Mouse (Mus musculus): ENCODE data around the gene Tgfbr3.

Gene Tgfbr3

DNA sequence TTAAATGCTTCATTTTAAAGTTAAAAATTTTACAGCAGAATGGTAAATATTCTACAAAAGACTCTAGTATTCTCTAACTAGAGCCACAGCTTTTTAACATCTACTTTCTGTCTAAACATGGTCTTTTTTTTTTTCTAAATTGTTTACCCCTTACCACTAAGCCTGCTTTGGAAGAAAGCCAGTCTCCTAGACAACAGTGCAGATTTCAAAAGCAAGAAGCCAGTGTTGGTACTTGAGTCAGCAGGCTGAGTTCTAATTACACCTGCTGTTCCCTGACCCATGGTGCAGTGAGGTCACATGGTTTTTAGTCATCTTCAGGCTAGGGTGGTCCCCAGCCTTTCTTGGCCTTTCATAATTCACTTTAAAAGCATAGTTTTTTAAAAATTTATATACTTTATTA, 115.2 kb downstream of the Tgfbr3 start:
- DNase-seq (ENCODE audit: low spot score in 2 of 2), result no peak

DNA sequence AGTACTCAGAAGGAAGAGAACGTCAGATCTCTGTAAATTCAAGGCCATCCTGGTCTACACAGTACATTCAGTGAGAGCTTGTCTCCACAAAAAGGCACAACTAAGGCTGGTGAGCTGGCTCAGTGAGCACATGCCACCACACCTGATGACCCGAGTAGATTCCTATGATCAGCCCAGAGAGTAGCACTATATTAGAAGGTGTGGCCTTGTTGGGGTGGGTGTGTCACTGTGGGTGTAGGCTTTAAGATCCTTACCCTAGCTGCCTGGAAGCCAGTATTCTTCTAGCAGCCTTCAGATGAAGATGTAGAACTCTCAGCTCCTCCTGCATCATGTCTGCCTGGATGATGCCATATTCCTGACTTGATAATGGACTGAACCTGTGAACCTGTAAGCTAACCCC, 115.9 kb downstream of the Tgfbr3 start:
- no peak for DNase-seq (ENCODE audit: low spot score in 2 of 2)

DNA sequence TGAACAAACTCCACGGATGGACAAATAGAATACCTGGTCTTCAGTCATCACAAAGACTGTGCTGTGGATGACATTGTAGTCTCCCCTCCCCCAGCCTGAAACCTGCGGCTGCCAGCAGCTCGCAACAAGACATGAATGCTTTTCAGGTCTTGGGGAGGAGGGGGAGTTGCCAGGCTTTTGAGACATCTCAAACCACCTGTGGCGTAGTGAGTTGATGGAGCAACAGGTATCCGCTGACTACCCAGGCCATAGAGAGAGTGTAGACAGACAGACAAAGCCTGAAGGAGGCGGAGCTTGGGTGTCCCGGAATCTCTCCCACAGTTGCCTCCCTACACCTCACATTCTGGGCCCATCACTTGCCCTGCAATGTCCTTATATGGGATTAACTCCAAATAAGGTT, 117.6 kb downstream of the Tgfbr3 start:
- no peak for DNase-seq (ENCODE audit: low spot score in 2 of 2)

DNA sequence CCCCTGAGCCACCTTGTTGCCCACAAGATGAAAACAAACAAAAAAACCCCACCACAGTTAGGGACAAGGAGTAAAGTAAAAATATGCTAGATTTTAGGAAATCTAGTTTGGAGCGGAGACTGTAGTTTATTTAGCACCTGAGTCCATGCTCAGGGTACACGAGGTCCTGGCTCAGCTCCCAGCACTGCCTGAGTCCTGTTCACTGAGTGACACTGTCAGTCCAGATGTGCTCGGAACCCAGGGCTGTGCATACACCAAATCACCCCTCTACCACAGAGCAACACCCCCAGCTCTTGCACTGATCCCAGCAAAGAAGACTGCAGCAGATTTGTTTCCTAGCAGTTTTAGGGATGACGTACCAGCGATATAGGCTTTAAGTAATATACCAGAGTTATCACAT, 119.6 kb downstream of the Tgfbr3 start:
- no peak for DNase-seq (ENCODE audit: low spot score in 2 of 2)

DNA sequence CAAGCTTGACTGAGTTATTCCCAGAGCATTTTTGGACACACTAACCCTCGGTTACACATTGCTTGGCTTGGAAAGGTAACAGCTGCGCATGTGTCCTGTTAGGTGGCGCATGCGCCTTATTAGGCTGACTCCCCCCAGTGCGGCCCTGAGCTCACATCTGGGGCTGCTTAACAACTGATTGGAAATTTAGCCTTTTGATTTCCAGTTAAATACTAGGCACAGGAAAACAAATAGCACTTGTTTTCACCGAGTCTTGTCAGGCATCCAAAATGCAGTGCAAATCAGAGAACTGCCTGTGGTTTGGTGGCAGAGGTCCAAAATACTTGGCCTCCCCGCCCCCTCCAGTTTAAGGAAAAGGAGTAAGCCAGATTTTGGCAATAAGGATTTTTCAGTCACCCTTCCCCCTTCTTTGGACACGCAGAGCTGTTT, 121.5 kb downstream of the Tgfbr3 start:
- DNase-seq (ENCODE audit: low spot score in 2 of 2), result no peak

DNA sequence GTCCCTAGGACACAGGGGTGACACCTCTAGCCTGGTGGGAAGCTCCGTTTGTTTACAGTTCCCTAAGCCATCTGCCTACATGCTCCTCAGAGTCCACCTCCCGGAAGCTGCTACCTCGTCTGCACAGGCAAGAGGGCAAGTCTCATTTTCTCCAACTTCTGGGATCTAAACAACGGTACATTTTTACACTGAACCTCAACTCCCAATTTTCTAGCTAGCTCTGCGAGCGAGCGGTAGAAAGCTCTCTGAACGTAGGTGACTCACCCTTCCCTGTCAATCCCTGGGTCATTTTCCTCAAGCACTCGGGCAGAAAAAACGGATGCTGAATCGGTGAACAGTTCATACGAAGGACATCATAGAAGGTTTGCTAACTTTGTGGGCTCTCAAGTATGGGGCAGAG, 122.1 kb downstream of the Tgfbr3 start:
- no peak for DNase-seq (ENCODE audit: low spot score in 2 of 2)

DNA sequence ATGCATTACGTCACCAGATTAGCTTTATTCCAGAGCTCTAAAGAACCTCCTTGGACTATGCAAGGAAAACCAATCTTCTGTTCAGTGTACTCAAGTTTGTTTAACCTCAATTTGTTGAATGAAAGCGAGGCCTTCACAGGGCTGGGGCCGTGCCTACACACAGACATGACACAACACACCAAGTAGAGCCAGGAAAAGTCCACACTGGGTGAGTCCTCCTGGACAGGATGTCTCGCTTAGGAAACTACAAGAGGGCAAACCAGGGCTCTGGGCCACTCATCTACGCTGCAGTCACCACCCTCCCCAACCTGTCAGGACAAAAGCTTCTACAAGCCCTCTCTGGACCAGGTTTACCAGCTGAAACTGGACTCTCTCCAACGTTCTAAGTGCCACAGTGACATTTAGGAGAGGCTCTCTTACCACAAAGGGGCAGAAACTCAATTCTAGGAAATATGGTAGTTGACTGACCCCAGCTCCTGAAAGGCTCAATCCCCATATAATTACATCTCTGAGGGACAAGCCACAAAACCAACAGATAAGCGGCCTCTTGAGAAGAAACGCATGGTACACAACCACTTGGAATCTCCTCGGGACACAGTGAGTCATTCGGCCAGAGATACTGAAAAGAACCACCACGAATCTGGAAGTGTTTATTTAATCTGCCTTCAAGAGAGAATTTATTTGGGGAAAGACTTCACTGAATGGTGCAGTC, 122.6 kb downstream of the Tgfbr3 start:
- no peak for DNase-seq (ENCODE audit: low spot score in 2 of 2)

DNA sequence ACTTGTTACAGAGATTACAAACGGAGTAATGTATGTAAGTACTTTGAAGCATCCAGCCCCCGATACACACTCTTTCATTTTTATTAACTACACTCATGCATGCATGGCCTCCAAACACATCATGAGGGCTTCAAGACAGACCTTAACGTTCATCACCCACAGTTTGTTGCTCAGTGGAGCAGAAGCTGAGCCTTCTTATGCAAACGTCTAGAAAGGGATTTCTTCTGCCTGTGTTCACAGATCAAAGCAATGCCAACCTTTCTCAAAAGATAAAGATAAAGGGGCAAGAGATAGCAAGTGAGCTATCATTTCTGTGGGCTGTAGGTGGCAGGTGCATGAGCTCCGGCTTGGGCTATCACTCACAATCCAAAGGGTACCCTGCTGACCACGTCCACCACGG, 123.7 kb downstream of the Tgfbr3 start:
- no peak for DNase-seq (ENCODE audit: low spot score in 2 of 2)

DNA sequence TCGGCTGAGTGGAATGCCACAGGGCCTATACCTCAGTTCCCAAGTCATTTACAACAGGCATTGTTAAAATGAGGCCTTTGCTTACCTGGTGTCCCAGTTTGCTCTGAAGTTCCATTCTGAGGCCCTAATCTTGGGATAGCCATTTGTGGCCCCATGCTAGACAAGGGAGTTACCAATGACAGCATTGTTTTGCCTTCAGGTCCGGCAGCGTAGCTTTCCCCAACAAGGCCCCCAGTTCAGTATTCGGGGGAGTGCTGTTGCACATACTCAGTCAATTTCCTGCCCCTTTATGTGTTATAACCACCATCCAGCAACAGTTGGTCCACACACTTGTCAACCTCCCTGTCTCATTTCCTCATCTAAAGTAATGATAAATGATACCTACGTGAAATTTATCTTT, 124.2 kb downstream of the Tgfbr3 start:
- no peak for DNase-seq (ENCODE audit: low spot score in 2 of 2)

DNA sequence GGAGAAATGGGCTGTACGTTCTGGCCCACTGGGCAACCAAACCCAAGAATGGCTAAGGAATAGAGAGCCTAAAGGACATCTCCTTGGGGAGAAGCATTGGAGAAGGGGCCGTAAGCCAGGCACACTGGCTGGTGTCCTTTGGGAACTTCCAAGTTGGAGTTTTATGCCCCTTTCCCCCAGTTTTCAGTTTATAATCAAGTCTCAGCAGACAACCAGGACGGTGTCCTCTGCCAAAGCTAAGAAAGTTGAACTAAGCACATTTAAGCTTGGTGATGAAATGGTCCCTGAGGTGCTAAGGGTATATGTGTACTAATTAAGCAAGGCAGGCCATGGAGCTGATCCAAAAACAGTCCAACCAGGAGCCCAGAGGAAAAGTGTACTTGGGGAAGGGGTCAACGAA, 124.6 kb downstream of the Tgfbr3 start:
- DNase-seq (ENCODE audit: low spot score in 2 of 2), result no peak

DNA sequence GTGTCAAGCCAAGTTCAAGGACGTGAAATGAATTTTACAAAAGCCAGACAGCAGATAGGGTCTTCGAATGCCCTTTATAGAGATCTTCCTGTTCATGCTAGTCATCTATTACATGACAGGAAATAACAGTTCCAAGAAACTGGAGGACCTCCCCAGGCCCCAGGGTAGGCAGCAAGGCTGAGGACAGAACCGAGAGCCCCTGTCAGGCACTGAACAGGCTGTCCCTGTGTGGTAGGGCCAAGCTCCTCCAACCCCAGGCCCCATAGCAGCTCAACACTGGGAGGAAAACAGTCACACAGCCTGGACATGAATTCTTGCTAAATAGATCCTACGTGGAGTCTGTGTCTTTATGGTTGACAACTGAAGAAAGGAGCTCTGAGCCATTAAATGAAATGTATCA, 125.3 kb downstream of the Tgfbr3 start:
- DNase-seq (ENCODE audit: low spot score in 2 of 2), result no peak

DNA sequence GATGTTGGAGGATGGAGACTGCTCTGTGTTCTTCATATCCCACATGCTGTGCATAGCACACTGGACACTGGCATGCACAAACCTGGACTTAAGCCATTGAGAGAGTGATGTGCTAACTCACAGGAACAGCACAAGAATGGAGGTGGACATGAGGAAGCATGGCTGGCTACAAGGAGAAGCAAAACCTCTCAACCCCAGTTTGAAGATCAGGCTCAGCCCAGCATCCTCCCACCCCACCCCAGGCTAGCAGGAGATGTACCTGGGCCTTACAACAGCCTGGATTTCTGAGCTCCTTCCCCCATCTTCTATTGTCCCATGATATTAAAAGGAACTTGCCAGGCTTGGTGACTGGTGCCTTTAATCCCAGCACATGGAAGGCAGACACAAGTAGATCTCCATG, 126.1 kb downstream of the Tgfbr3 start:
- DNase-seq (ENCODE audit: low spot score in 2 of 2), result no peak

DNA sequence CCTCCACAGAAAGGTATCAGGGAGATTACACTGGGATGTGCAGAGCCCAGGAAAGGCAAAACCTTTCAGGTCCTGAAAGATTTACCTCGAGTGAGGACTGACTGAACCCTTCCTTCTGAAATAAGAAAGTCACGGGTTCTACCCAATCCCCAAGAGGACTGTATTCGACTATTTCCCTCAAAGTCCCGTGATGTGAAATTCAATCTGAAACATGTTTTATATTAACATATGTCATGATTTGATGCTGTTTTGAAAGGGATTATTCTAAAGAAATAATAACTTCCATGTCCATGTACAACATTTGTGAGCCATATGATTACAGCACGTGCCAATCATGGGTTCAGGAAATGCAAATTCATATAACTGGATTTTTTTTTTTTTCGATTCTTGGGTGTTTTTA, 126.6 kb downstream of the Tgfbr3 start:
- DNase-seq (ENCODE audit: low spot score in 2 of 2), result no peak

DNA sequence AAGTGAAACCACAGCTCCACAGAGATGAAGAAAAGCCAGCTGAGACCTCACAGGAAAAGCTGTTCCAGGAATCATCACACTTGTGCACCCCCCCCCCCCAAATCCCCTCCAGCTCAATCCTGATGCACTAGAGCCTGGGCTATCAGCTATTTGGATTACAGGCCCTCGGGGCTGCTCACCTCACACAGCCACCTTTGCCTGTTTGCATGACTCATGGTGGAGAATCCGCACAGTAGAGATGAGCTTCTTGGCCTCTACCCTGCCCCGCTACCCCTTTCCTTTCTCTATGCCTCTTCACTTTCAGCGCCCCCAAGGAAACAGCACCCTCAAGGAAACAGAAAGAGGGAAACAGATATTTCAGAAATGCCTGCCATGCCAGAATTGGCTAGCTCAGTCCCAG, 127.1 kb downstream of the Tgfbr3 start:
- no peak for DNase-seq (ENCODE audit: low spot score in 2 of 2)

DNA sequence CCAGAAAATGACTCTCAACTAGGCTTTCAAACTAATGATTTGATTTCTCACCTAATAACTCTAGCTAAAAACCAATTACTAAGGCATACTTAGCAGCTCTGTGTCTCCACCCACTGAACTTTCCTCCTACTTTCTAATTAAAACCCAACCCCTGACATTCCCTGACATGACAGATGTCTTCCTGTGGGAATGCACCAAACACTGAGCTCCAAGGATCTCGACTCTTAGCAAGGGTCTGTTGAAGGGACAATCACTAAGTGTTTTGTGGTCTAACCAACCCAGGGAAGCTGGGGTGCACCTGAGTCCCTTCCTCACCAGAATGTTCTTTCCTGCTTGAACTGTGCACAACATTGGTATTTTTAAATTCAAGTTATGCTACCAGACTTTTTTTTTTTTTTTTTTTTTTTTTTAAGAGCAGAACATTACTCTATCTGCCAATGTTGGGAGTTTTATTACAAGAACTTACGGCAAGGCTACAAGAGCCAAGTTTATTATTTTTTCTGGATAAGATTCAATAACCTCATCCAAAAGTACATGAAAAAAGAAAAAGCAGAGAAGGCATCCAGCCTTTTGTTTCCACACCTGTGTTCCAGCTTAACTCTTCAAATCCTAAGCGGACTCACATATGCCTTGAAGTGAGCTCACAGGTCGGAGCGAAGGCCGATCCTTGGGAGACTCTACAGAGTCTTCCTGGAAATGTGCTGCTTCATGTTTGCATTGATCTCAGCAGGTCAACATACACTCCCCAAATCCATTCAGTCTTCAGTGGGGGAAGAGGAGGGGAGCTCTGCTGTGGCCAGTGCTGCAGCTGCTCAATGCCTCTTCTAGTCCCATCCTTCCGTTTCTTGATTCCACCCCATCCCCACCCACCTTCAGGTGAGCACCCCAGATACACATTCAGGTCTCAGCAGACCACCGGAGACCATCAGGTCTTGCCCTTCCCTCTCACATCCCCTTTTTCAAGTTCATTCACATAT, 129.2 kb downstream of the Tgfbr3 start:
- DNase-seq (ENCODE audit: low spot score in 2 of 2), result no peak

DNA sequence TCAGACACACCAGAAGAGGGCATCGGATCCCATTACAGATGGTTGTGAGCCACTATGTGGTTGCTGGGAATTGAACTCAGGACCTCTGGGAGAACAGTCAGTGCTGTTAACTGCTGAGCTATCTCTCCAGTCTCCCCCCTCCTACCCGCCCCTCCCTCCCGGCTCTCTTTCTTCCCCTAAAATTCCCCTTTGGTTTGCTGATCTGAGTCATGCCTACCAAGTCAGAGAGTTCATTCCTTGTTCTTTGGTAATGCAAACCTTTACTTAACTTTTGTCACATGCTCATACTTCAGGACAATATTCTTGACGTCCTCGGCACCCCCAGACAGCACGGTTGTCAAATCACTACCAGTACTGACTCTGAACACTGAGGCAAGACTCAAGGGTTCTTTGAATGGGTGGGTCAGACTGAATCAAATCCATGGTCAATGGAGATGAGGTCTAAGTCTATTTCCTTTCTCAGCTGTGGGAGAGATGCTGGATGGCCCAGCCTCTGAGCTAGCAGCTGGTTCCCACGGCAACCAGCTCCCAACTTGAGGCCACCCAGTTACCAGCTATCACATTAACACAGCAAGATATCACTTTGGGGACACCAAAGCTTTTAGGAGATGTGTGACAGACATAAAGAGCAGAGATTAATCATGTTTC, 130.8 kb downstream of the Tgfbr3 start:
- DNase-seq (ENCODE audit: low spot score in 2 of 2), result no peak

DNA sequence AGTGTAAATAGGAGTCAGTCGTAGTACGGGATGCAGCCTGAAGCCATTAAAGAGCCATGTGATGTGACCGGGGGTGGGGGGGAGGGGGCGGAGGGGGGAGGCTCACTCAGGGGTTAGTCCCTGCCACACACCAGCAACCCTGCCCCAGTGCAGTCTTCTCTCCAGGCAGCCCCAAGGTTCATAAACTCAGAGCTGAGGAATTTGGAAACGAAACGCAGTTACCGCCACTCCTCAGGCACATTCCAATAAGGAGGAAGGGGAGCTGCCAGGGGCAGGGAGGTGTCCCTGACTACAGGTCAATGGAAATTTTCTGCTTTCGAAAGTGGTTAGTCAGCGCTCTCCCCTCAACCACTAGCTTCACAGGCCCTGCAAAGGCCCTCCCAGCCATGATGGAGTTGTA, 132.0 kb downstream of the Tgfbr3 start:
- no peak for DNase-seq (ENCODE audit: low spot score in 2 of 2)

DNA sequence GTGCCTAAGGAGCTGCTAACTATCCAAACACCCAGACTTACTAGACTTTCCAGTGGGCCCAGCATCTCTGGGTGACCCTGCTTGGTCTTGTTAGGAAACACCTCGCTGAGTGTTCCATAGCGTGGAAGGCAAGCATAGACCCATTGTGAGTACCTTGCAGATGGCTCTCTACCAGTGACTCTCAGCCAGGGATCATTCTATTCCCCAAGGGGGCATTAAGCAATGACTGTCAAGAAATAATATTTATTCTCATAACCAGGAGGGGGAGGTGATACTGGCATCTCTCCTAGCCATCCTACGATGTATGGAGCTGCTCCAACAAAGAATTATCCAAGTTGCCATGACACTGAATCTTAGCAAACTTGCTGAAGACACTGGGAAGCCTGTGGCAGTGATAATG, 133.3 kb downstream of the Tgfbr3 start:
- DNase-seq (ENCODE audit: low spot score in 2 of 2), result no peak

DNA sequence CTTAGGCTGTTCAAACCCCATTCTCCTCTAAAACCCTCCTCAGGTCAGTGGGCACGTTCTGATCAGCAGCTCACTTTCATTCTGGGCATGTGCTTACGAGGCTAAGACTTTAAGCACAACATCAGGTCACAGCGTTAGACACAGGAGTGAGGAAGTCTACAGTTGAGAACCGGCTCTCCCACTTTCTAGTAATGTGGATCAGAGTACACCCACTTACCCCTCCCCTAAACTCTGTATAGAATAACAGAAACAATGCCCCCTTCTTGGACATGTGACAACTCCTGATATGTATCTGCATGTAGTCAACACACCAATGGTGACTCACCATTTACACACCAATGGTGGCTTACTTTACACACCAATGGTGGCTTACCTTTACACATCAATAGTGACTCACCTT, 136.4 kb downstream of the Tgfbr3 start:
- DNase-seq (ENCODE audit: low spot score in 2 of 2), result no peak

DNA sequence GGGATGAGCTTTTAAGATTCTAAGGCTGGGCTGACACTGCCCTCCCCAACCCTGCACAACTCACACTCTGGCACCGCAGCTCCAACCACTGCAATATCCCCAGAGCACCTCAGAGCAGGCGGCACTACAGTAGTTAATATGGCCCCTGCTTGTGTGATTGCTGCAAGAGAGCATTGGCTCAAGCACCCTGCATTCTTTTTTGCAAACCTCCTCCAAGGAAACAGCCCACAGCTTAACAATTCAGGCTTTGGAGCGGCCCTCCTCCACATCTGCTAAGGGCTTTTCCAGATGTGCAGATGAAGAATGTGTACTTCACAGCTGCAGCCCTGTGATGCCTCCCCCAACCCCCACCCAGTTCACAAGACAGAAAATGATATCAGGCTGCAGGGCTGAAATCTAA, 138.1 kb downstream of the Tgfbr3 start:
- DNase-seq (ENCODE audit: low spot score in 2 of 2), result no peak

DNA sequence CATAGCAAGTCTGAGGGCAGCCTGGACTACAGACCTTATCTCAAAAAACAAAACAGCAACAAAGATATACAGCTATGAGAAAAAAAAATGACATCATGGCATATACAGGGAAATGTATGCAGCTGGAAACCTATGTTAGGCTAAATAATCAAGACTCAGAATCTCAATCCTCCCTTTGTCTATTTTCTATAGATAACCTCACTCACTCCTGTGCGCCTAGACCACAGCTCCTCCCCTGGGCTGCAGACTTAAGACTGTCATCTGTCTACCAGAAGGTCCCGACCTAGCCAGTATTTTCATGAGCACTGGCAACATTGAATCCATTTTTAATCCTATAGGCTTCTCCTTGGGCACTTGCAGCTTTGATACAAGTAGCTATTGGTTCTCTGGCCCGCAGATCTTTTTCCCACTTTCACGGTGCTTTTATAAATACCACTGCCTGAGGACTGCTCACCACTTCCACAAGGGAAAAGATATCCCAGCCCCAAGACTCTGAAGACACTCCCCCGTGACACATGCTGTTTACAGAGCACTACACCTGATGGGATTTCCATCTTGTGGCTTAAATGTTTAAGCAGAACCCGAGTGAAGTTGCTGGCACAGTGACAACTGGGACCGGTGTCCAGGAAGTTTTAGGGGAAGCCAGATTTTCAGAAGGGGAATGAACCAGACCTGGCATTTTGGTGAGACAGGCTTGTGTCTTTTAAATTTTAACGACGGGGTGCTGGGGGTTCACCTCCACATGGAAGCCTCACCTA, 138.7 kb downstream of the Tgfbr3 start:
- DNase-seq (ENCODE audit: low spot score in 2 of 2), result no peak

All from spleen, postnatal 14 days (tissue).